ENCODE assay signal across 11 mouse cellular contexts in the genomic region with DNA sequence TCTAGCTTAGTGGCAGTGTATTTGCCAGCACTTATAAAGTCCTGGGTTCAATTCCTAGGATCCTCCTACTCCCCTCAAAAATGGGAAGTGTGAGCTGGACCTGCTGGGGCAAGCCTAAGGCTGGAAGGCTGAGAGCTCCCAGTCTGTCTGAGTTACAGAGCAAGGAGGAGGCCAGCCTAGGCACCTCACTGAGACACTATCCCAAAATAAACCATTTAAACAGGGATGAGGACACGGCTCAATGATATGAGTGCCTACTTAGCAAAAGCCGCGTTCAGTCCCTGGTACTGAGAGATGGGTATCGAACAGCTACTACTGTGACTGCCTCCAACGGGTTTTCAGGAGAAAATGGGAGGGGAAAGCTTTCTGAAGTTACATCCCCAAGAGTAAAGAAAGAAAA. TPM values are rescaled to one million over a fixed set of nuclear protein-coding genes. Genes with fewer than 3 reads are reported as not detected.
DNase-seq lines count a peak whose midpoint lies in the region; ATAC-seq and TF ChIP-seq lines count a peak whose summit lies in the region.
"Had no signal": no experiment of that assay in that cellular context is flagged by ENCODE, and none has a peak within 500 bp of the region (broad histone marks: within the 10 kb centered on the region; RNA-seq: fewer than 3 reads in every experiment).

No protein-coding gene starts in this region.

- ATAC-seq in embryonic facial prominence, embryonic 12.5 days (ENCODE audit: insufficient number of reproducible peaks, insufficient read depth, low FRiP score, low TSS enrichment), result no peak
- no peak for ATAC-seq in heart, embryonic 14.5 days (ENCODE audit: insufficient number of reproducible peaks, insufficient read depth, low FRiP score, low read depth)
- no peak for ATAC-seq in midbrain, embryonic 14.5 days (ENCODE audit: low FRiP score, low TSS enrichment)

- H3K4me1 ChIP-seq in embryonic facial prominence, embryonic 12.5 days, result peaks cover 33% of the 10 kb centered on the region
- H3K4me1 ChIP-seq in embryonic facial prominence, embryonic 10.5 days, result peaks cover 33% of the 10 kb centered on the region
- peaks cover 38 to 63% of the 10 kb centered on the region in 2 experiments for H3K4me1 ChIP-seq in heart, embryonic 14.5 days (ENCODE audit: control insufficient read depth in 2 of 2, insufficient read depth in 2 of 2, low read length in 2 of 2)
- peaks cover 28% of the 10 kb centered on the region for H3K4me1 ChIP-seq in midbrain, embryonic 14.5 days (ENCODE audit: control insufficient read depth, insufficient read depth, low read length)
- H3K4me1 ChIP-seq in midbrain, embryonic 10.5 days, result peaks cover 43% of the 10 kb centered on the region
- H3K4me1 ChIP-seq in small intestine, adult 2 months (ENCODE audit: control insufficient read depth, insufficient read depth, insufficient read length, low read length), result peaks cover 2% of the 10 kb centered on the region

- no peak for TF ChIP-seq POLR2A in small intestine, adult 2 months (IDR thresholded peaks at IDR 0.05; ENCODE audit: low read depth, low read length)

- 75% methylated on average over 5 of the region's 5 CpGs for WGBS in embryonic facial prominence, embryonic 12.5 days
- 85% methylated on average over 5 of the region's 5 CpGs for WGBS in embryonic facial prominence, embryonic 10.5 days
- WGBS in heart, embryonic 14.5 days, result 37% methylated on average over 5 of the region's 5 CpGs
- 62% methylated on average over 5 of the region's 5 CpGs for WGBS in midbrain, embryonic 14.5 days
- WGBS in midbrain, embryonic 10.5 days, result 73% methylated on average over 5 of the region's 5 CpGs
- WGBS in small intestine, adult 2 months, result 80% methylated on average over 5 of the region's 5 CpGs

- peak overlapping the region; percentile 57; the same call in 1 of the 2 replicates for H3K27ac ChIP-seq in embryonic facial prominence, embryonic 12.5 days
- no peak overlapping the region for H3K27ac ChIP-seq in embryonic facial prominence, embryonic 10.5 days (replicated peaks)
- H3K27ac ChIP-seq in heart, embryonic 14.5 days (replicated peaks in 1 of 2; ENCODE audit: control insufficient read depth in 1 of 2, insufficient read depth in 1 of 2, low read depth in 2 of 2, low read length in 2 of 2), result peak overlapping the region; percentile 29 to 83; a peak in 1 of 4 replicates
- peak overlapping the region; percentile 37; the same call in 1 of the 2 replicates for H3K27ac ChIP-seq in midbrain, embryonic 14.5 days (replicated peaks; ENCODE audit: low read depth, low read length)
- H3K27ac ChIP-seq in midbrain, embryonic 10.5 days (replicated peaks), result no peak overlapping the region
- H3K27ac ChIP-seq in small intestine, adult 2 months (ENCODE audit: insufficient read depth, low read depth, low read length), result 0 out of 2 replicates have a peak overlapping the region, but pooled peaks have one; percentile 5
- H3K27ac ChIP-seq: neural tube, embryonic 12.5 days had no signal

- H3K4me2 ChIP-seq in embryonic facial prominence, embryonic 12.5 days (replicated peaks), result no peak overlapping the region
- H3K4me2 ChIP-seq in heart, embryonic 14.5 days (ENCODE audit: low read length), result no peak overlapping the region
- H3K4me2 ChIP-seq in midbrain, embryonic 14.5 days (ENCODE audit: low read length), result no peak overlapping the region
- H3K4me2 ChIP-seq: liver, embryonic 11.5 days; neural tube, embryonic 12.5 days had no signal

- H3K36me3 ChIP-seq in embryonic facial prominence, embryonic 12.5 days, result 0 out of 2 replicates have a peak, but pooled peaks cover 3% of the 10 kb centered on the region
- H3K36me3 ChIP-seq in embryonic facial prominence, embryonic 10.5 days (replicated peaks), result no peaks in the 10 kb centered on the region
- H3K36me3 ChIP-seq in heart, embryonic 14.5 days (ENCODE audit: control insufficient read depth, insufficient read depth, low read length), result no peaks in the 10 kb centered on the region
- H3K36me3 ChIP-seq in midbrain, embryonic 14.5 days (ENCODE audit: control insufficient read depth, insufficient read depth, low read length), result no peaks in the 10 kb centered on the region
- no peaks in the 10 kb centered on the region for H3K36me3 ChIP-seq in midbrain, embryonic 10.5 days
- no peaks in the 10 kb centered on the region for H3K36me3 ChIP-seq in small intestine, adult 2 months (ENCODE audit: control insufficient read depth, insufficient read depth, low read length)
- H3K36me3 ChIP-seq: neural tube, embryonic 12.5 days had no signal

- TF ChIP-seq CTCF in small intestine, adult 2 months (IDR thresholded peaks at IDR 0.05; ENCODE audit: extremely low read depth, insufficient read length, insufficient replicate concordance, low read depth, low read length), result no peak

- no peaks in the 10 kb centered on the region for H3K9me3 ChIP-seq in embryonic facial prominence, embryonic 12.5 days
- H3K9me3 ChIP-seq in embryonic facial prominence, embryonic 10.5 days, result no peaks in the 10 kb centered on the region
- no peaks in the 10 kb centered on the region for H3K9me3 ChIP-seq in heart, embryonic 14.5 days (ENCODE audit: control insufficient read depth, low read length)
- no peaks in the 10 kb centered on the region for H3K9me3 ChIP-seq in midbrain, embryonic 14.5 days (ENCODE audit: control insufficient read depth, low read length)
- no peaks in the 10 kb centered on the region for H3K9me3 ChIP-seq in midbrain, embryonic 10.5 days (replicated peaks)
- H3K9me3 ChIP-seq: neural tube, embryonic 12.5 days had no signal

- H3K27me3 ChIP-seq in embryonic facial prominence, embryonic 12.5 days, result no peaks in the 10 kb centered on the region
- no peaks in the 10 kb centered on the region for H3K27me3 ChIP-seq in embryonic facial prominence, embryonic 10.5 days (replicated peaks; ENCODE audit: low read depth, poor library complexity, severe bottlenecking)
- H3K27me3 ChIP-seq in heart, embryonic 14.5 days (ENCODE audit: control insufficient read depth, insufficient read depth, low read length), result no peaks in the 10 kb centered on the region
- no peaks in the 10 kb centered on the region for H3K27me3 ChIP-seq in midbrain, embryonic 14.5 days (ENCODE audit: control insufficient read depth, insufficient read depth, low read length)
- no peaks in the 10 kb centered on the region for H3K27me3 ChIP-seq in midbrain, embryonic 10.5 days (ENCODE audit: low read depth, poor library complexity, severe bottlenecking)
- no peaks in the 10 kb centered on the region for H3K27me3 ChIP-seq in small intestine, adult 2 months (ENCODE audit: control insufficient read depth, insufficient read depth, low read length)
- H3K27me3 ChIP-seq: neural tube, embryonic 12.5 days had no signal

- H3K9ac ChIP-seq in embryonic facial prominence, embryonic 12.5 days, result no peak overlapping the region
- 0 out of 2 replicates have a peak overlapping the region, but pooled peaks have one; percentile 5 for H3K9ac ChIP-seq in heart, embryonic 14.5 days (ENCODE audit: low read length)
- H3K9ac ChIP-seq in midbrain, embryonic 14.5 days (replicated peaks; ENCODE audit: low read length), result no peak overlapping the region
- H3K9ac ChIP-seq: neural tube, embryonic 12.5 days had no signal

- H3K4me3 ChIP-seq in embryonic facial prominence, embryonic 12.5 days, result no peak overlapping the region
- H3K4me3 ChIP-seq in embryonic facial prominence, embryonic 10.5 days, result no peak overlapping the region
- no peak overlapping the region for H3K4me3 ChIP-seq in heart, embryonic 14.5 days (ENCODE audit: control insufficient read depth in 1 of 2, insufficient read depth in 1 of 2, low read depth in 1 of 2, low read length in 2 of 2)
- no peak overlapping the region for H3K4me3 ChIP-seq in midbrain, embryonic 14.5 days (replicated peaks; ENCODE audit: low read depth, low read length)
- H3K4me3 ChIP-seq in midbrain, embryonic 10.5 days, result no peak overlapping the region
- no peak overlapping the region for H3K4me3 ChIP-seq in small intestine, adult 2 months (ENCODE audit: low read depth, low read length)
- H3K4me3 ChIP-seq: neural tube, embryonic 12.5 days had no signal

- DNase-seq in embryonic facial prominence, embryonic 10.5 days (ENCODE audit: low spot score), result no peak
- DNase-seq in heart, adult 9 months (ENCODE audit: low spot score in 2 of 2), result no peak
- DNase-seq in midbrain, embryonic 14.5 days, result no peak
- no peak for DNase-seq in midbrain, embryonic 10.5 days (ENCODE audit: low spot score)
- no peak for DNase-seq in right cerebral cortex, postnatal 25 days
- DNase-seq: gastrocnemius, postnatal 10 days had no signal

RNA-seq across cellular contexts. Expression of gene Crtc3, which starts 33.8 kb away (rescaled TPM):
- polyA plus RNA-seq in embryonic facial prominence, embryonic 12.5 days (2016; fragmentation: Nextera tagmentation; extraction: Ambion mirVana), result 25.0 and 29.2 TPM in 2 replicates
- 9.0 and 11.2 TPM in 2 replicates for polyA plus RNA-seq in embryonic facial prominence, embryonic 10.5 days (2016; fragmentation: Nextera tagmentation; extraction: Ambion mirVana)
- 16.2 and 18.5 TPM in 2 replicates for polyA plus RNA-seq in heart, embryonic 14.5 days (2014; fragmentation: Nextera tagmentation; extraction: Ambion mirVana)
- 11.7 and 14.0 TPM in 2 replicates for polyA plus RNA-seq in midbrain, embryonic 14.5 days (2014; fragmentation: Nextera tagmentation; extraction: Ambion mirVana)
- 8.4 and 9.3 TPM in 2 replicates for polyA plus RNA-seq in midbrain, embryonic 10.5 days (2016; fragmentation: Nextera tagmentation; extraction: Ambion mirVana)
- 11.0 and 15.7 TPM in 2 replicates for polyA plus RNA-seq in small intestine, adult 2 months (2012; rRNA removed)

Comparison
In these comparisons a context has a peak if more than half of its experiments do, and no peak if none do; other contexts are left out.
1. H3K27ac ChIP-seq: peak in embryonic facial prominence, embryonic 12.5 days (single experiment), heart, embryonic 14.5 days (2 of 2), midbrain, embryonic 14.5 days (single experiment) and small intestine, adult 2 months (single experiment); none in embryonic facial prominence, embryonic 10.5 days (single experiment) and midbrain, embryonic 10.5 days (single experiment).